Mouse (Mus musculus) forebrain, embryonic 16.5 days (tissue): Measurements from ENCODE around the gene Dtl. TPM values are rescaled to one million over a fixed set of nuclear protein-coding genes. Genes with fewer than 3 reads are reported as not detected.

Experiments
- ATAC-seq: fragments of 200-750 bp; cut with Nextera tagmentation; 2 replicates; pipeline ENCODE4 v1.8.0; 2017; ENCODE audit warnings: mild to moderate bottlenecking, moderate library complexity
- H3K27ac ChIP-seq: fragments of 300-500 bp; sonication (generic); 2 replicates; pipeline ENCODE4 v1.5.1; 2014; ENCODE audit warnings: low read length, control low read depth
- H3K27me3 ChIP-seq: fragments of 300-500 bp; sonication (generic); replicated peaks from 2 replicates; pipeline ENCODE4 v1.6.1; 2014; ENCODE audit warnings: low read length; ENCODE audit not compliant: control insufficient read depth, insufficient read depth
- H3K36me3 ChIP-seq: fragments of 300-500 bp; sonication (generic); 2 replicates; pipeline ENCODE4 v1.6.1; 2014; ENCODE audit not compliant: control insufficient read depth, insufficient read depth
- H3K4me1 ChIP-seq: fragments of 300-500 bp; sonication (generic); replicated peaks from 2 replicates; pipeline ENCODE4 v1.6.1; 2014; ENCODE audit warnings: low read length; ENCODE audit not compliant: control insufficient read depth, insufficient read depth
- H3K4me2 ChIP-seq: fragments of 300-500 bp; sonication (generic); 2 replicates; pipeline ENCODE4 v1.6.1; 2014; ENCODE audit warnings: mild to moderate bottlenecking, low read length, control low read depth
- H3K4me3 ChIP-seq: fragments of 300-500 bp; sonication (generic); replicated peaks from 2 replicates; pipeline ENCODE4 v1.5.1; 2014; ENCODE audit warnings: mild to moderate bottlenecking, low read length, control low read depth
- H3K9ac ChIP-seq: fragments of 300-500 bp; sonication (generic); replicated peaks from 2 replicates; pipeline ENCODE4 v1.6.1; 2014; ENCODE audit warnings: low read depth, low read length, control low read depth
- H3K9me3 ChIP-seq: fragments of 300-500 bp; sonication (generic); 2 replicates; pipeline ENCODE4 v1.6.1; 2016; ENCODE audit warnings: low read length; ENCODE audit not compliant: control insufficient read depth
- WGBS: fragments of 180-500 bp; shearing (Covaris S2); extraction: QIAGEN DNeasy Blood & Tissue Kit; methylation state at CpG from one replicate; pipeline ENCODE4 v1.1.7; 2014; 5-methylcytosine and 5-hydroxymethylcytosine counted together
- polyA plus RNA-seq: library from polyadenylated mRNA; unstranded; fragments of >200 nt; fragmentation: Nextera tagmentation; extraction: Ambion mirVana; gene quantifications from 2 replicates; pipeline ENCODE4 v1.2.1, GENCODE M21; 2015

Gene Dtl
- polyA plus RNA-seq, 1 experiment from 2014 or later = 19.9 TPM

- no peak for ATAC-seq
- 88% methylated on average over 14 of the region's 14 CpGs for WGBS
- H3K9me3 ChIP-seq = no peaks in the 10 kb centered on the region
- H3K27me3 ChIP-seq = no peaks in the 10 kb centered on the region
- no peak overlapping the region for H3K27ac ChIP-seq
- H3K4me2 ChIP-seq = no peak overlapping the region
- H3K4me3 ChIP-seq = no peak overlapping the region
- 0 out of 2 replicates have a peak, but pooled peaks cover 3% of the 10 kb centered on the region for H3K4me1 ChIP-seq
- H3K36me3 ChIP-seq = no peaks in the 10 kb centered on the region
- no peak overlapping the region for H3K9ac ChIP-seq
Measured at GRCm38 (mm10) chr1:191498271-191498955, 76.9 kb downstream of the Dtl start.

- Histone ChIP-seq H3K4me1 (0 out of 2 replicates have a peak, but pooled peaks cover 3% of the 10 kb centered on the region), H3K27ac (no peak overlapping the region), H3K27me3 (no peaks in the 10 kb centered on the region), H3K9me3 (no peaks in the 10 kb centered on the region), H3K4me3 (no peak overlapping the region), H3K9ac (no peak overlapping the region), H3K4me2 (no peak overlapping the region), H3K36me3 (no peaks in the 10 kb centered on the region)
- ATAC-seq = no peak
- WGBS = 88% methylated on average over 1 of the region's 1 CpGs
Measured at GRCm38 (mm10) chr1:191496676-191497075, 78.7 kb downstream of the Dtl start.

- Histone ChIP-seq H3K4me3 (no peak overlapping the region), H3K9me3 (no peaks in the 10 kb centered on the region), H3K36me3 (no peaks in the 10 kb centered on the region), H3K27ac (no peak overlapping the region), H3K4me1 (0 out of 2 replicates have a peak, but pooled peaks cover 3% of the 10 kb centered on the region), H3K27me3 (no peaks in the 10 kb centered on the region), H3K4me2 (no peak overlapping the region), H3K9ac (no peak overlapping the region)
- ATAC-seq = no peak
- WGBS = 46% methylated on average over 10 of the region's 10 CpGs
Measured at GRCm38 (mm10) chr1:191495051-191495467, 80.3 kb downstream of the Dtl start.

GRCm38 (mm10) chr1:191494303-191494655, 81.1 kb downstream of the Dtl start:
- no peaks in the 10 kb centered on the region for H3K9me3 ChIP-seq
- no peak overlapping the region for H3K4me3 ChIP-seq
- H3K36me3 ChIP-seq = no peaks in the 10 kb centered on the region
- no peak overlapping the region for H3K27ac ChIP-seq
- H3K27me3 ChIP-seq = no peaks in the 10 kb centered on the region
- WGBS = 66% methylated on average over 2 of the region's 2 CpGs
- ATAC-seq = no peak
- no peak overlapping the region for H3K4me2 ChIP-seq
- H3K9ac ChIP-seq = no peak overlapping the region
- 0 out of 2 replicates have a peak, but pooled peaks cover 3% of the 10 kb centered on the region for H3K4me1 ChIP-seq

- Histone ChIP-seq H3K36me3 (no peaks in the 10 kb centered on the region), H3K4me1 (0 out of 2 replicates have a peak, but pooled peaks cover 3% of the 10 kb centered on the region), H3K27ac (no peak overlapping the region), H3K27me3 (no peaks in the 10 kb centered on the region), H3K4me3 (no peak overlapping the region), H3K9me3 (no peaks in the 10 kb centered on the region), H3K4me2 (no peak overlapping the region), H3K9ac (no peak overlapping the region)
- 82% methylated on average over 13 of the region's 13 CpGs for WGBS
- no peak for ATAC-seq
Measured at GRCm38 (mm10) chr1:191493476-191494302, 81.7 kb downstream of the Dtl start.

- 66% methylated on average over 7 of the region's 7 CpGs for WGBS
Measured at GRCm38 (mm10) chr1:191490446-191490845, 84.9 kb downstream of the Dtl start.

More at GRCm38 (mm10) chr1:191490446-191490845, 84.9 kb downstream of the Dtl start:
- Histone ChIP-seq H3K9me3 (no peaks in the 10 kb centered on the region), H3K27ac (no peak overlapping the region), H3K27me3 (no peaks in the 10 kb centered on the region), H3K9ac (no peak overlapping the region), H3K4me2 (no peak overlapping the region), H3K4me3 (no peak overlapping the region), H3K36me3 (no peaks in the 10 kb centered on the region), H3K4me1 (0 out of 2 replicates have a peak, but pooled peaks cover 3% of the 10 kb centered on the region)
- ATAC-seq = no peak

Other genes starting within 250 kb of the Dtl start
- gene Tmem206, start 249.6 kb downstream of the Dtl start, polyA plus RNA-seq = 54.0 and 56.3 TPM in 2 replicates
- gene Ppp2r5a, start 172.3 kb downstream of the Dtl start, polyA plus RNA-seq = 7.9 and 8.7 TPM in 2 replicates
- 49.0 and 53.0 TPM in 2 replicates for gene Ints7, start 92 bp upstream of the Dtl start, polyA plus RNA-seq
- 30.3 and 31.9 TPM in 2 replicates for gene Lpgat1, start 142.3 kb upstream of the Dtl start, polyA plus RNA-seq
- gene Nek2, start 245.9 kb upstream of the Dtl start, polyA plus RNA-seq = 16.5 and 22.7 TPM in 2 replicates